Mouse (Mus musculus) frontal cortex, adult (tissue): Measurements from ENCODE around the gene Dnmt3l.
"Not testable (repeated sequence)": the region's sequence is repeated elsewhere in the genome, so short reads cannot be mapped to it uniquely, and the experiment has no call there.

Experiments
- ATAC-seq: cut with Nextera tagmentation; 2 replicates; pipeline ENCODE4 v1.9.2; 2017; ENCODE audit warnings: mild to moderate bottlenecking, moderate library complexity, mixed read lengths; ENCODE audit not compliant: low TSS enrichment

The Dnmt3l gene

GRCm38 (mm10) chr10:78041647-78042046 is at the start of gene Dnmt3l:
Gene Dnmt3l, plus strand, starts transcription at chr10:78041947.
- ATAC-seq, result no peak

GRCm38 (mm10) chr10:77995639-77996038 is 46.1 kb upstream of the Dnmt3l start:
- ATAC-seq, result no peak

- no peak for ATAC-seq
Observed at GRCm38 (mm10) chr10:78000200-78000599, 41.5 kb upstream of the Dnmt3l start.

- peak; percentile 78 for ATAC-seq
Observed at GRCm38 (mm10) chr10:78001796-78002195, 40.0 kb upstream of the Dnmt3l start.

GRCm38 (mm10) chr10:78002316-78002715 is 39.4 kb upstream of the Dnmt3l start:
- ATAC-seq, result peak; percentile 8; the same call in 1 of the 2 replicates

- ATAC-seq, result peak; percentile 24
Observed at GRCm38 (mm10) chr10:78004479-78005100, 37.2 kb upstream of the Dnmt3l start.

- ATAC-seq, result peak; percentile 4; the same call in 1 of the 2 replicates
Observed at GRCm38 (mm10) chr10:78005791-78006438, 35.8 kb upstream of the Dnmt3l start.

- ATAC-seq, result no peak
Observed at GRCm38 (mm10) chr10:78007203-78007602, 34.5 kb upstream of the Dnmt3l start.

GRCm38 (mm10) chr10:78008169-78008568 is 33.6 kb upstream of the Dnmt3l start:
- no peak for ATAC-seq

- ATAC-seq, result peak; percentile 86
Observed at GRCm38 (mm10) chr10:78009184-78009944, 32.4 kb upstream of the Dnmt3l start.

GRCm38 (mm10) chr10:78009945-78010293 is 31.8 kb upstream of the Dnmt3l start, which contains the start of gene Pfkl:
Gene Pfkl, minus strand, starts transcription at chr10:78010083.
- ATAC-seq, result no peak

GRCm38 (mm10) chr10:78010335-78010734 is 31.4 kb upstream of the Dnmt3l start:
- no peak for ATAC-seq

- ATAC-seq, result not testable (repeated sequence)
Observed at GRCm38 (mm10) chr10:78011116-78011515, 30.6 kb upstream of the Dnmt3l start.

GRCm38 (mm10) chr10:78012661-78013495 is 28.9 kb upstream of the Dnmt3l start:
- no peak for ATAC-seq

- ATAC-seq, result no peak
Observed at GRCm38 (mm10) chr10:78015489-78015888, 26.3 kb upstream of the Dnmt3l start.

- ATAC-seq, result no peak
Observed at GRCm38 (mm10) chr10:78016366-78016765, 25.4 kb upstream of the Dnmt3l start.

GRCm38 (mm10) chr10:78018797-78019203 is 22.9 kb upstream of the Dnmt3l start:
- peak; percentile 86 for ATAC-seq

- ATAC-seq, result no peak
Observed at GRCm38 (mm10) chr10:78019291-78019690, 22.5 kb upstream of the Dnmt3l start.

- not testable (repeated sequence) for ATAC-seq
Observed at GRCm38 (mm10) chr10:78019984-78020383, 21.8 kb upstream of the Dnmt3l start.

- not testable (repeated sequence) for ATAC-seq
Observed at GRCm38 (mm10) chr10:78025453-78025852, 16.3 kb upstream of the Dnmt3l start.

- peak; percentile 84 for ATAC-seq
Observed at GRCm38 (mm10) chr10:78028129-78028528, 13.6 kb upstream of the Dnmt3l start.

- ATAC-seq, result no peak
Observed at GRCm38 (mm10) chr10:78029080-78029479, 12.7 kb upstream of the Dnmt3l start.
